Mouse (Mus musculus) forebrain, embryonic 16.5 days (tissue): Measurements from ENCODE around the gene Ern1. TPM values are rescaled to one million over a fixed set of nuclear protein-coding genes. Genes with fewer than 3 reads are reported as not detected.
"Not testable (repeated sequence)": the region's sequence is repeated elsewhere in the genome, so short reads cannot be mapped to it uniquely, and the experiment has no call there.

Source experiments
- ATAC-seq: fragments of 200-750 bp; cut with Nextera tagmentation; 2 replicates; pipeline ENCODE4 v1.8.0; 2017; ENCODE audit warnings: mild to moderate bottlenecking, moderate library complexity
- H3K27ac ChIP-seq: fragments of 300-500 bp; sonication (generic); 2 replicates; pipeline ENCODE4 v1.5.1; 2014; ENCODE audit warnings: low read length, control low read depth
- H3K27me3 ChIP-seq: fragments of 300-500 bp; sonication (generic); replicated peaks from 2 replicates; pipeline ENCODE4 v1.6.1; 2014; ENCODE audit warnings: low read length; ENCODE audit not compliant: control insufficient read depth, insufficient read depth
- H3K36me3 ChIP-seq: fragments of 300-500 bp; sonication (generic); 2 replicates; pipeline ENCODE4 v1.6.1; 2014; ENCODE audit not compliant: control insufficient read depth, insufficient read depth
- H3K4me1 ChIP-seq: fragments of 300-500 bp; sonication (generic); replicated peaks from 2 replicates; pipeline ENCODE4 v1.6.1; 2014; ENCODE audit warnings: low read length; ENCODE audit not compliant: control insufficient read depth, insufficient read depth
- H3K4me2 ChIP-seq: fragments of 300-500 bp; sonication (generic); 2 replicates; pipeline ENCODE4 v1.6.1; 2014; ENCODE audit warnings: mild to moderate bottlenecking, low read length, control low read depth
- H3K4me3 ChIP-seq: fragments of 300-500 bp; sonication (generic); replicated peaks from 2 replicates; pipeline ENCODE4 v1.5.1; 2014; ENCODE audit warnings: mild to moderate bottlenecking, low read length, control low read depth
- H3K9ac ChIP-seq: fragments of 300-500 bp; sonication (generic); replicated peaks from 2 replicates; pipeline ENCODE4 v1.6.1; 2014; ENCODE audit warnings: low read depth, low read length, control low read depth
- H3K9me3 ChIP-seq: fragments of 300-500 bp; sonication (generic); 2 replicates; pipeline ENCODE4 v1.6.1; 2016; ENCODE audit warnings: low read length; ENCODE audit not compliant: control insufficient read depth
- WGBS: fragments of 180-500 bp; shearing (Covaris S2); extraction: QIAGEN DNeasy Blood & Tissue Kit; methylation state at CpG from one replicate; pipeline ENCODE4 v1.1.7; 2014; 5-methylcytosine and 5-hydroxymethylcytosine counted together
- polyA plus RNA-seq: library from polyadenylated mRNA; unstranded; fragments of >200 nt; fragmentation: Nextera tagmentation; extraction: Ambion mirVana; gene quantifications from 2 replicates; pipeline ENCODE4 v1.2.1, GENCODE M21; 2015

Gene Ern1
- polyA plus RNA-seq, 1 experiment from 2014 or later, result 6.0 TPM

DNA sequence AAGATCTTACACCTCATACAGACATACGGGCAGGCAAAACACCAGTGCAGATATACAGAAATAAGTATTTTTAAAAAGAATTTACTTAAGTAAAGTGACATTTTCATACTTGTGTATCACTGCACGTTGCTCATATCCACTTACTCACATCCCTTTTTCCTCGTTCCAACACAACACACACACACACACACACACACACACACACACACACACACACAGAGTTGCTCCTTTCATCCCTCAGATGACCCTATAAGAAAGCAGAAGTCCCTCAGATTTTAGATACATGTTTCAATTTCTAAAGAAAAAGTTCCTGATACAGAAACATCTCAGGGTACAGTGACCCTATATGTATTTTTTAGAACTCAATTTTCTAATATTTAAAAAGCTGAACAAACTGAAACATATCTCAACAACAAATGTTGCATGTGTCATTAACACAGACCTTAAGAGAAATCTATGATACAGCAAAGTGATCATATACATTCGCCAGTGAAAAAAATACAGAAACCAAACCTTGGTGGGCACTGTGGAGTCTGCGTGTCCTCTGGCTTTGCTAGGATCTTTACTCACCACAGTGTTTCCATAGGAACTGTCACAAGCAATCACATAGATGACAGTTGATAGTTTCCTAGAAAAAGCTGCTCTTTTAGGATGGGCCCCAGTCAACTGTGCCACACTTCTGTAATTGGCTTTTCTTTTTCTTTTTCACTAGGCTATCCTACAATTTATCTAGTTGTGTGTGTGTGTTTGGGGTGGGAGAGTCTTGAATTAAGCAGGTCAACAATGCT, 26.3 kb downstream of the Ern1 start:
- WGBS, result 80% methylated on average over 5 of the region's 5 CpGs
- no peak overlapping the region for H3K9ac ChIP-seq
- no peak overlapping the region for H3K4me3 ChIP-seq
- ATAC-seq, result no peak
- no peaks in the 10 kb centered on the region for H3K9me3 ChIP-seq
- no peak overlapping the region for H3K4me2 ChIP-seq
- H3K4me1 ChIP-seq, result 0 out of 2 replicates have a peak, but pooled peaks cover 3% of the 10 kb centered on the region
- no peaks in the 10 kb centered on the region for H3K27me3 ChIP-seq
- no peaks in the 10 kb centered on the region for H3K36me3 ChIP-seq
- no peak overlapping the region for H3K27ac ChIP-seq

DNA sequence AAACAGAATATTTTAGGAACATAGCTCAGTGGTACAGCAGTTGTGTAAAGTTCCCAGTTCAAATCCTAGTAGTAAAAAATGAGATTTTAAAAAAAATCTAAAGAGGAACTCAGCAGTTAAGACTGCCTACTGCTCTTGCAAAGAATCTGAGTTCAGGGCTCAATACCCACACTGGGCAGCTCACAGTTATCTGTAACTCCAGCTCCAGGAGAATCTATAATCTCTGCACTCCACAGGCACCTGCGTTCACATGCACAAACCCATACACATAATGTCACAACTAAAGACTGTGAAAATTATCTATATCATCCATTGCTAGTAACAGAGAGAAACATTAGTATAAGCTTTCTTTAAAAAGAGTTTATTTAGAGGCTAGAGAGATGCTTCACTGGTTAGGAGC, 27.0 kb downstream of the Ern1 start:
- ATAC-seq, result no peak
- no peaks in the 10 kb centered on the region for H3K36me3 ChIP-seq
- H3K27ac ChIP-seq, result no peak overlapping the region
- H3K9ac ChIP-seq, result no peak overlapping the region
- WGBS, result 95% methylated on average over 1 of the region's 1 CpGs
- no peaks in the 10 kb centered on the region for H3K9me3 ChIP-seq
- H3K27me3 ChIP-seq, result no peaks in the 10 kb centered on the region
- H3K4me3 ChIP-seq, result no peak overlapping the region
- no peak overlapping the region for H3K4me2 ChIP-seq
- H3K4me1 ChIP-seq, result 0 out of 2 replicates have a peak, but pooled peaks cover 3% of the 10 kb centered on the region

DNA sequence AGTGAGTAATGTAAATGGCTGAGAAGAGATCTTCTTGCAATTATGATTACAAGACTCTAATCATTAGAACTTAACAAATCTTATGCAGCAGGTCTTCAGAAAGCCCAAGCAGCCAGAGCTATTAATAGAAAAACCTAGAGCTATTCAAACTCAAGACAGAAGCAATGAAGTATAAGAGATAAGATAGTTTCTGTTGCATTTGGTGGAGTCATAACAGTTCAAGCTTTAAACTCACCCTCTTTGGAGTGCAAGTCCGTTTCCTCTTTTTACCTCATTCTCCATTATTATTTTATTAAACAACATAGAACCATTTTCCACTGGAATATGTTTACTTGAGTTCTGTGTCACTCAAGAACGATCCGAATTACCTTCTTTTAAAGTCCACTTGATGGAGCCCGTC, 29.1 kb downstream of the Ern1 start:
- H3K4me3 ChIP-seq, result no peak overlapping the region
- ATAC-seq, result no peak
- H3K36me3 ChIP-seq, result no peaks in the 10 kb centered on the region
- no peak overlapping the region for H3K9ac ChIP-seq
- H3K27me3 ChIP-seq, result no peaks in the 10 kb centered on the region
- no peak overlapping the region for H3K4me2 ChIP-seq
- no peak overlapping the region for H3K27ac ChIP-seq
- no peaks in the 10 kb centered on the region for H3K4me1 ChIP-seq
- H3K9me3 ChIP-seq, result no peaks in the 10 kb centered on the region
- 97% methylated on average over 4 of the region's 4 CpGs for WGBS

DNA sequence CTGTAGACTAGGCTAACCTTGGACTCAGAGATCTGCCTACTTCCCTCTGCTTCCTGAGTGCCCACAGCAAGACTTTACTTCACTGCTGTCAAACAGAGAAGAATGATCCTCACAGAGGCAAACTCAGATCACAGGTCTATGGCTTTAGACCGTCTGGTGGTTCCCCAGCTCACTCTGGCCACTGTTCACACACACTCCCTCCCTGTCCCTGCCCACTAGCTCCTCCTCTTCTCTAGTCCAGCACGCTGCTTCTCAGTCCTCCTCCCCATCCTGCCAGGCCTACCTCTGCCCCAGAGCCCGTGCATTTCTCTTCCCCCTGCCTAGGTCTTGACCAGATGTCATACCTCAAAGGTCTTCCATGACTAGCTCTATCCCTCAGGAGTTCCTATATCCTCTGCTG, 44.0 kb downstream of the Ern1 start:
- Histone ChIP-seq H3K9ac (no peak overlapping the region), H3K27ac (no peak overlapping the region), H3K27me3 (no peaks in the 10 kb centered on the region), H3K4me2 (no peak overlapping the region), H3K4me1 (no peaks in the 10 kb centered on the region), H3K36me3 (no peaks in the 10 kb centered on the region), H3K9me3 (no peaks in the 10 kb centered on the region), H3K4me3 (no peak overlapping the region)
- no peak for ATAC-seq
- WGBS, result 41% methylated on average over 3 of the region's 3 CpGs

DNA sequence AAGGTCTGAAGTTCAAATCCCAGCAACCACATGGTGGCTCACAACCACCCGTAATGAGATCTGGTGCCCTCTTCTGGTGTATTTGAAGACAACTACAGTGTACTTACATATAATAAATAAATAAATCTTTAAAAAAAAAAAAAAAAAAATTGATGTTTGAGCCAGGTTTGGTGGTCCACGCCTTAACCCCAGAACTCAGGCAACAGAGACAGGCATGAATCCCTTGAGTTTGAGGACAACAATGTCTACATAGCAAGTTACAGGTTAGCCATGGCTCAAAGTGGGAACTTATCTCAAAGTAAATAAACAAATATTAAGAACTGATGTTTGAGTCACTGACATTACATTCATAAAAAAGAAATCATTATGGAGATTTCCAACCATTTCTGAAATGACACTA, 45.1 kb downstream of the Ern1 start:
- not testable (repeated sequence) for ATAC-seq
- WGBS, result 73% methylated on average over 2 of the region's 2 CpGs

DNA sequence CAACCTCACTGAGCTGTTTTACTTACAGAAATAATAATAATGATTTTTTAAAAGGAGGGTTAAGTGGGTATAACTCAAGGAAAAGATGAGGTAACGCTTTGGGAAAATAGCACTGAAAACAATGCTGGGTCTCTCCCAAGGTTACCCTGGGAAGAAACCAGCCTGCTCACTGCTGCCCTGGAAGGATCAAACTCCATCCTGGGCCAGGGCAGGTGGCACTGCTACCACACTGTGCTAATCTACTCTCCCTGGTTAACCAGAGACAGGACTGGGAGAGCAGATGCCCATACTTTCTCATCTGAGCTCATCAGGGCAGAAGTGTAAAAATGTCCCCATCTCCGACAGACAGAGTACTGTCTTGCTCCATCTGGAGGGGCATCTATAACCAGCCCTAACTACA, 47.3 kb downstream of the Ern1 start:
- no peaks in the 10 kb centered on the region for H3K9me3 ChIP-seq
- no peak overlapping the region for H3K27ac ChIP-seq
- no peaks in the 10 kb centered on the region for H3K27me3 ChIP-seq
- no peaks in the 10 kb centered on the region for H3K36me3 ChIP-seq
- no peaks in the 10 kb centered on the region for H3K4me1 ChIP-seq
- ATAC-seq, result no peak
- H3K4me3 ChIP-seq, result no peak overlapping the region
- no peak overlapping the region for H3K4me2 ChIP-seq
- whole genome bisulfite sequencing, result 90% methylated on average over 2 of the region's 2 CpGs
- no peak overlapping the region for H3K9ac ChIP-seq

More for the DNA sequence above, 45.1 kb downstream of the Ern1 start:
- not testable (repeated sequence) for H3K36me3 ChIP-seq, H3K27ac ChIP-seq, H3K4me1 ChIP-seq, H3K4me2 ChIP-seq, H3K9me3 ChIP-seq, H3K27me3 ChIP-seq, H3K4me3 ChIP-seq, H3K9ac ChIP-seq

DNA sequence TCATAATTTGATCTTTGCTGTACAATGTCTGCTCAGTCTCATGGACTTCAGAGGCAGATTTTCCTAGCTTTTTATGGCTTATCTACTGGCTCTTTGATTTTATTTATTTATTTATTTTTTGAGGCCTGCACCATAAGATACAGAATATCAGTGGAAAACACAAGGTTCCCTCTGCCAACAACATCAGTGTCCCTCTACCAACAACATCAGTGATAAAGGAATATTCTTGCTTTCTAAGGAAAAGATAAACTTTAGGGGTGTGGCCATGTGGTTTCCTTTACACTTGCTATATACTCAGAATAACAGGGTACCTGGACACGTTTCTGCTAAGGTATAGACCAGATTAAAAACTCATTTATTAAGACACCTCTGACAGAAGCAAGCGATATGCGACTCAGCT, 48.3 kb downstream of the Ern1 start:
- H3K36me3 ChIP-seq, result no peaks in the 10 kb centered on the region
- 91% methylated on average over 3 of the region's 3 CpGs for WGBS
- H3K9ac ChIP-seq, result no peak overlapping the region
- H3K4me1 ChIP-seq, result no peaks in the 10 kb centered on the region
- no peak overlapping the region for H3K27ac ChIP-seq
- no peak overlapping the region for H3K4me3 ChIP-seq
- no peak for ATAC-seq
- H3K27me3 ChIP-seq, result no peaks in the 10 kb centered on the region
- H3K9me3 ChIP-seq, result no peaks in the 10 kb centered on the region
- H3K4me2 ChIP-seq, result no peak overlapping the region

DNA sequence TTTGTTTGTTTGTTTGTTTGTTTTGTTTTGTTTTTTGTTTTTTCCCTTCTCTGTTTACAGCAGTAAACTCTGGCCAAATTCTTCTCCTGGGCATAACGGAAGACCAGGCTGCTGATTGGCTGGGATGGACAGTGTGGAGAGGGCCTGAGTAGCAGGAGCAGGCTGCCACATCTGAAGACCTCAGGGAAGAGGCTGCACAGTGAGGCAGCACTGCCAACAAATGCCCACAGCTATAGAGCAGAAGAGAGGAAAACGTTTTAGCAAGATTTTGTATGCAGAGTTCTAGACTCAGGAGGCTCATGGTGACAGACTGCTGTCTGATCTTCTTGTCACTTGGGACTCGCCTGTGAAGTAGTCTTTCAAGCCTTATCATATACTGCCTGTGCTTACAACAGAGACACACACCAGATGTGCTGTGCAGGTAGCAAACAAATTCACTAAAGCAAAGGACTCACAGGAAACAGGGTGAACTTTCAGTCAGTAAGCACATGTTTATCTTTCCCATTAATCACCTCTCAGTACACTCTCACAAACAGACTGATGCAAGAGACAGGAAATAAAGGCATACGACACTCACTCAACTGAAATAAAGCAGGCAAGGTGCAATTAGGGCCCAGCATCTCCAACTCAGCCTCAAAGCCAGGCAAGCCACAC, 49.0 kb downstream of the Ern1 start:
- H3K9me3 ChIP-seq, result no peaks in the 10 kb centered on the region
- H3K27ac ChIP-seq, result no peak overlapping the region
- H3K4me1 ChIP-seq, result no peaks in the 10 kb centered on the region
- H3K4me3 ChIP-seq, result no peak overlapping the region
- H3K4me2 ChIP-seq, result no peak overlapping the region
- H3K36me3 ChIP-seq, result no peaks in the 10 kb centered on the region
- no peak overlapping the region for H3K9ac ChIP-seq
- no peaks in the 10 kb centered on the region for H3K27me3 ChIP-seq
- WGBS, result 63% methylated on average over 4 of the region's 4 CpGs
- ATAC-seq, result no peak

DNA sequence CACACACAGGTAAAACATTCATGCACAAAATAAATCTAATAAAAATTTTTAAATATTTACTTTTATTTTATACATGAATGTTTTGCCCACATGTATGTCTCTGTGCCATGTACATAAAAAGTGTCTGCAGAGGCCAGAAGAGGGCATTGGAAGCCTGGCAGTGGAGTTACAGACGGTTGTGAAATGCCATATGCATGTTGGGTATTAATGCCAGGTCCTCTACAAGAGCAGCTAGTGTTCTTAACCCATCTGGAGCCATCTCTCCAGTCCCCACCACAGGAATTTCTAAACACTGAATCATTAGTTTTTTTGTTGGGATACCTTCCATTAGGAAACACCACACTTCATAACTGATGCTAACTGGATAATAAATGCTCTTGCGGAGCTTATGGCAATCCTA, 50.1 kb downstream of the Ern1 start:
- no peak overlapping the region for H3K4me3 ChIP-seq
- H3K27ac ChIP-seq, result no peak overlapping the region
- no peaks in the 10 kb centered on the region for H3K4me1 ChIP-seq
- no peak overlapping the region for H3K9ac ChIP-seq
- H3K4me2 ChIP-seq, result no peak overlapping the region
- no peaks in the 10 kb centered on the region for H3K9me3 ChIP-seq
- H3K36me3 ChIP-seq, result no peaks in the 10 kb centered on the region
- H3K27me3 ChIP-seq, result no peaks in the 10 kb centered on the region
- WGBS, result 88% methylated on average over 2 of the region's 2 CpGs
- no peak for ATAC-seq
